Mouse (Mus musculus) heart, postnatal 0 days (tissue): ENCODE measurements around the gene Zfr. TPM values are rescaled to one million over a fixed set of nuclear protein-coding genes. Genes with fewer than 3 reads are reported as not detected.
"Not testable (repeated sequence)": the region's sequence is repeated elsewhere in the genome, so short reads cannot be mapped to it uniquely, and the experiment has no call there.

Experiments used
- ATAC-seq: fragments of 200-750 bp; cut with Nextera tagmentation; 2 replicates; pipeline ENCODE4 v1.8.0; 2017; ENCODE audit warnings: low read depth, moderate number of reproducible peaks, moderate library complexity; ENCODE audit not compliant: insufficient read depth
- DNase-seq: peaks from one replicate; pipeline ENCODE4 v3.0.0-alpha.2; 2016; ENCODE audit warnings: low spot score
- H3K27ac ChIP-seq: fragments of 300-500 bp; sonication (generic); 2 replicates; pipeline ENCODE4 v1.5.1; 2014; ENCODE audit warnings: low read depth, mild to moderate bottlenecking
- H3K27me3 ChIP-seq: fragments of 300-500 bp; sonication (generic); 2 replicates; pipeline ENCODE4 v1.6.1; 2014; ENCODE audit warnings: low read length, mixed read lengths; ENCODE audit not compliant: control insufficient read depth, insufficient read depth
- H3K36me3 ChIP-seq: fragments of 300-500 bp; sonication (generic); replicated peaks from 2 replicates; pipeline ENCODE4 v1.6.1; 2014; ENCODE audit warnings: low read length, mixed read lengths; ENCODE audit not compliant: control insufficient read depth, insufficient read depth
- H3K4me1 ChIP-seq: fragments of 300-500 bp; sonication (generic); 2 replicates; pipeline ENCODE4 v1.6.1; 2014; ENCODE audit warnings: antibody characterized with exemption; ENCODE audit not compliant: control insufficient read depth, insufficient read depth
- H3K4me2 ChIP-seq: fragments of 300-500 bp; sonication (generic); 2 replicates; pipeline ENCODE4 v1.6.1; 2014; ENCODE audit warnings: low read depth, mild to moderate bottlenecking, low read length, moderate library complexity
- H3K4me3 ChIP-seq: fragments of 300-500 bp; sonication (generic); 2 replicates; pipeline ENCODE4 v1.5.1; 2014; ENCODE audit warnings: low read depth, low read length
- H3K9ac ChIP-seq: fragments of 300-500 bp; sonication (generic); replicated peaks from 2 replicates; pipeline ENCODE4 v1.6.1; 2014; ENCODE audit warnings: low read depth, low read length, mixed read lengths
- H3K9me3 ChIP-seq: fragments of 300-500 bp; sonication (generic); replicated peaks from 2 replicates; pipeline ENCODE4 v1.6.1; 2016; ENCODE audit warnings: low read length; ENCODE audit not compliant: control insufficient read depth
- CTCF ChIP-seq: IDR thresholded peaks from 2 replicates; pipeline ENCODE4 v1.5.1; 2016; ENCODE audit warnings: antibody characterized with exemption, control low read depth, low read depth
- EP300 ChIP-seq: IDR thresholded peaks from 2 replicates; pipeline ENCODE4 v1.6.1; 2016; ENCODE audit warnings: antibody characterized with exemption, low read depth
- WGBS: fragments of 180-500 bp; shearing (Covaris S2); extraction: QIAGEN DNeasy Blood & Tissue Kit; methylation state at CpG from one replicate; pipeline ENCODE4 v1.1.7; 2014; 5-methylcytosine and 5-hydroxymethylcytosine counted together
- polyA plus RNA-seq: library from polyadenylated mRNA; unstranded; fragments of >200 nt; fragmentation: Nextera tagmentation; extraction: Ambion mirVana; gene quantifications from 2 replicates; pipeline ENCODE4 v1.2.1, GENCODE M21; 2015
- total RNA-seq: library from RNA; depleted of rRNA; stranded (reverse); fragments of >200 nt; gene quantifications from 2 replicates; pipeline ENCODE4 v1.2.3, GENCODE M21; 2014; ENCODE audit warnings: low replicate concordance

The Zfr gene
- total and polyA plus RNA-seq, 2 experiments from 2014 or later: 74.3 to 119 TPM

GRCm38 (mm10) chr15:12216798-12217197 is 99.2 kb downstream of the Zfr start:
- Histone ChIP-seq H3K4me2 (no peak overlapping the region), H3K9me3 (no peaks in the 10 kb centered on the region), H3K27me3 (no peaks in the 10 kb centered on the region), H3K9ac (no peak overlapping the region), H3K36me3 (no peaks in the 10 kb centered on the region), H3K4me1 (peaks cover 14% of the 10 kb centered on the region; the same call in 1 of the 2 replicates), H3K4me3 (no peak overlapping the region), H3K27ac (0 out of 2 replicates have a peak overlapping the region, but pooled peaks have one; percentile 0)
- 70% methylated on average over 13 of the region's 13 CpGs for WGBS
- ATAC-seq (no peak), DNase-seq (no peak)
- TF ChIP-seq EP300: no peak
- TF ChIP-seq CTCF: no peak

GRCm38 (mm10) chr15:12217332-12217731 is 99.7 kb downstream of the Zfr start:
- H3K27me3 ChIP-seq, H3K9ac ChIP-seq, H3K4me3 ChIP-seq, H3K27ac ChIP-seq, H3K9me3 ChIP-seq, ATAC-seq, H3K4me2 ChIP-seq, DNase-seq, H3K36me3 ChIP-seq: not testable (repeated sequence)
- H3K4me1 ChIP-seq: peaks cover 14% of the 10 kb centered on the region; the same call in 1 of the 2 replicates
- 89% methylated on average over 3 of the region's 3 CpGs for WGBS

GRCm38 (mm10) chr15:12217849-12218248 is 100.2 kb downstream of the Zfr start:
- no peaks in the 10 kb centered on the region for H3K27me3 ChIP-seq
- ATAC-seq: no peak
- 47% methylated on average over 5 of the region's 5 CpGs for WGBS
- no peaks in the 10 kb centered on the region for H3K36me3 ChIP-seq
- H3K9ac ChIP-seq: no peak overlapping the region
- DNase-seq: no peak
- no peak overlapping the region for H3K27ac ChIP-seq
- peaks cover 14% of the 10 kb centered on the region; the same call in 1 of the 2 replicates for H3K4me1 ChIP-seq
- TF ChIP-seq EP300: no peak
- no peak for TF ChIP-seq CTCF
- no peaks in the 10 kb centered on the region for H3K9me3 ChIP-seq
- H3K4me2 ChIP-seq: no peak overlapping the region
- H3K4me3 ChIP-seq: no peak overlapping the region

GRCm38 (mm10) chr15:12218583-12219382 is 101.2 kb downstream of the Zfr start:
- Histone ChIP-seq H3K36me3 (no peaks in the 10 kb centered on the region), H3K4me3 (no peak overlapping the region), H3K27ac (no peak overlapping the region), H3K9ac (no peak overlapping the region), H3K27me3 (no peaks in the 10 kb centered on the region), H3K4me2 (no peak overlapping the region), H3K9me3 (no peaks in the 10 kb centered on the region), H3K4me1 (peaks cover 21% of the 10 kb centered on the region)
- DNase-seq (no peak), ATAC-seq (no peak)
- 82% methylated on average over 11 of the region's 11 CpGs for WGBS
- TF ChIP-seq CTCF (no peak), EP300 (no peak)

GRCm38 (mm10) chr15:12221131-12221530 is 103.5 kb downstream of the Zfr start:
- Histone ChIP-seq H3K4me2 (no peak overlapping the region), H3K27ac (no peak overlapping the region), H3K4me1 (peaks cover 23% of the 10 kb centered on the region), H3K27me3 (no peaks in the 10 kb centered on the region), H3K9ac (no peak overlapping the region), H3K36me3 (no peaks in the 10 kb centered on the region), H3K9me3 (no peaks in the 10 kb centered on the region), H3K4me3 (no peak overlapping the region)
- DNase-seq: no peak
- 91% methylated on average over 13 of the region's 13 CpGs for whole genome bisulfite sequencing
- ATAC-seq: no peak
- TF ChIP-seq EP300: no peak
- no peak for TF ChIP-seq CTCF
